Mouse (Mus musculus) MEL (cell line): ENCODE measurements around the gene Btn1a1. TPM values are rescaled to one million over a fixed set of nuclear protein-coding genes. Genes with fewer than 3 reads are reported as not detected.

ENCODE experiments used
- DNase-seq: peaks from one replicate; pipeline ENCODE4 v3.0.0; 2011; ENCODE audit warnings: low read depth, low spot score
- H3K27ac ChIP-seq: 2 replicates; pipeline ENCODE4 v1.5.1; 2012; ENCODE audit warnings: low read depth, mild to moderate bottlenecking, control low read depth, low read length, moderate library complexity; ENCODE audit not compliant: control insufficient read depth
- H3K27me3 ChIP-seq, 2 experiments: fragments of 150-350 bp in 1 of 2; sonication (generic) in 1 of 2; 2 replicates each; pipeline ENCODE4 v1.6.1; 2012; ENCODE audit warnings: low read length in 2 of 2, mild to moderate bottlenecking in 2 of 2, improper control_type of control experiment in 1 of 2, moderate library complexity in 1 of 2; ENCODE audit not compliant: insufficient read depth in 2 of 2, control insufficient read depth in 1 of 2
- H3K36me3 ChIP-seq, 2 experiments: 2 replicates each; pipeline ENCODE4 v1.6.1; 2012 to 2014; ENCODE audit warnings: low read length in 2 of 2, improper control_type of control experiment in 1 of 2, inconsistent platforms in 1 of 2, mild to moderate bottlenecking in 1 of 2; ENCODE audit not compliant: insufficient read depth in 2 of 2, control insufficient read depth in 1 of 2
- H3K4me1 ChIP-seq, 2 experiments: fragments of 150-350 bp in 1 of 2; sonication (generic) in 1 of 2; 2 replicates each; pipeline ENCODE4 v1.6.1; 2012; ENCODE audit warnings: low read length in 2 of 2, improper control_type of control experiment in 1 of 2, mild to moderate bottlenecking in 1 of 2; ENCODE audit not compliant: insufficient read depth in 2 of 2, control insufficient read depth in 1 of 2
- H3K4me3 ChIP-seq, 2 experiments: fragments of 150-350 bp in 1 of 2; sonication (generic) in 1 of 2; 2 replicates each; pipeline ENCODE4 v1.5.1; 2012; ENCODE audit warnings: low read depth in 2 of 2, low read length in 2 of 2, mild to moderate bottlenecking in 2 of 2, moderate library complexity in 2 of 2, control low read depth in 1 of 2, improper control_type of control experiment in 1 of 2; ENCODE audit not compliant: control insufficient read depth in 1 of 2, insufficient read depth in 1 of 2
- H3K79me2 ChIP-seq: 2 replicates; pipeline ENCODE4 v1.6.1; 2012; ENCODE audit warnings: mild to moderate bottlenecking, low read length, moderate library complexity; ENCODE audit not compliant: control insufficient read depth, poor library complexity, insufficient read depth
- H3K9ac ChIP-seq: 2 replicates; pipeline ENCODE4 v1.6.1; 2012; ENCODE audit warnings: low read depth, mild to moderate bottlenecking, control low read depth, low read length, moderate library complexity; ENCODE audit not compliant: control insufficient read depth, poor library complexity, severe bottlenecking
- H3K9me3 ChIP-seq: fragments of 150-350 bp; sonication (generic); replicated peaks from 2 replicates; pipeline ENCODE4 v1.6.1; 2012; ENCODE audit warnings: mild to moderate bottlenecking, low read length, improper control_type of control experiment, moderate library complexity; ENCODE audit not compliant: insufficient read depth
- CTCF ChIP-seq, 3 experiments: IDR thresholded peaks in 2 of 3; conservative IDR thresholded peaks in 1 of 3; 2 replicates each; pipeline ENCODE4 v1.5.1; 2011 to 2012; ENCODE audit warnings: low read length in 3 of 3, low read depth in 2 of 3, mild to moderate bottlenecking in 2 of 3, improper control_type of control experiment in 1 of 3, inconsistent platforms in 1 of 3, mixed read lengths in 1 of 3, moderate library complexity in 1 of 3; ENCODE audit not compliant: control insufficient read depth in 1 of 3, insufficient read depth in 1 of 3, poor library complexity in 1 of 3, severe bottlenecking in 1 of 3
- ELF1 ChIP-seq: IDR thresholded peaks from 2 replicates; pipeline ENCODE4 v1.6.1; 2014; ENCODE audit warnings: low read depth, mild to moderate bottlenecking, inconsistent platforms, low read length, improper control_type of control experiment, moderate library complexity
- GABPA ChIP-seq: IDR thresholded peaks from 2 replicates; pipeline ENCODE4 v1.6.1; 2012; ENCODE audit warnings: low read depth, mild to moderate bottlenecking, inconsistent platforms, low read length, improper control_type of control experiment, moderate library complexity
- KAT2A ChIP-seq: conservative IDR thresholded peaks from 2 replicates; pipeline ENCODE4 v1.6.1; 2012; ENCODE audit warnings: low read depth, low read length, improper control_type of control experiment, inconsistent platforms
- MAFK ChIP-seq: IDR thresholded peaks from 2 replicates; pipeline ENCODE4 v1.6.1; 2011; ENCODE audit warnings: low read depth, mild to moderate bottlenecking, low read length, improper control_type of control experiment, borderline replicate concordance
- MAX ChIP-seq: IDR thresholded peaks from 2 replicates; pipeline ENCODE4 v1.6.1; 2011; ENCODE audit warnings: low read length, improper control_type of control experiment
- MXI1 ChIP-seq: IDR thresholded peaks from 2 replicates; pipeline ENCODE4 v1.6.1; 2011; ENCODE audit warnings: mild to moderate bottlenecking, low read depth, low read length, improper control_type of control experiment
- MYB ChIP-seq: IDR thresholded peaks from 2 replicates; pipeline ENCODE4 v1.6.1; 2011; ENCODE audit warnings: mild to moderate bottlenecking, low read depth, low read length, improper control_type of control experiment
- MYC ChIP-seq: IDR thresholded peaks from 2 replicates; pipeline ENCODE4 v1.6.1; 2011; ENCODE audit warnings: low read depth, mild to moderate bottlenecking, low read length, improper control_type of control experiment, moderate library complexity
- NELFE ChIP-seq: IDR thresholded peaks from 2 replicates; pipeline ENCODE4 v1.6.1; 2011; ENCODE audit warnings: low read depth, low read length, improper control_type of control experiment
- NRF1 ChIP-seq: IDR thresholded peaks from 2 replicates; pipeline ENCODE4 v1.6.1; 2014; ENCODE audit warnings: low read depth, mild to moderate bottlenecking, inconsistent platforms, low read length, improper control_type of control experiment, moderate library complexity; ENCODE audit not compliant: poor library complexity, insufficient read depth, severe bottlenecking
- RAD21 ChIP-seq: IDR thresholded peaks from 2 replicates; pipeline ENCODE4 v1.6.1; 2011; ENCODE audit warnings: mild to moderate bottlenecking, low read depth, low read length, improper control_type of control experiment
- SIN3A ChIP-seq: IDR thresholded peaks from 2 replicates; pipeline ENCODE4 v1.6.1; 2012; ENCODE audit warnings: low read length, improper control_type of control experiment, inconsistent platforms
- TBP ChIP-seq: IDR thresholded peaks from 2 replicates; pipeline ENCODE4 v1.8.0; 2011; ENCODE audit warnings: low read depth, low read length, improper control_type of control experiment
- TCF12 ChIP-seq: IDR thresholded peaks from 2 replicates; pipeline ENCODE4 v1.6.1; 2014; ENCODE audit warnings: low read depth, mild to moderate bottlenecking, inconsistent platforms, low read length, improper control_type of control experiment, moderate library complexity
- USF1 ChIP-seq: IDR thresholded peaks from 2 replicates; pipeline ENCODE4 v1.6.1; 2014; ENCODE audit warnings: low read depth, mild to moderate bottlenecking, inconsistent platforms, low read length, improper control_type of control experiment, moderate library complexity
- USF2 ChIP-seq, 2 experiments: IDR thresholded peaks; 2 replicates each; pipeline ENCODE4 v1.6.1; 2011 to 2012; ENCODE audit warnings: improper control_type of control experiment in 2 of 2, low read length in 2 of 2, borderline replicate concordance in 1 of 2, inconsistent platforms in 1 of 2, low read depth in 1 of 2, mild to moderate bottlenecking in 1 of 2; ENCODE audit not compliant: insufficient read depth in 1 of 2
- ZC3H11A ChIP-seq: IDR thresholded peaks from 2 replicates; pipeline ENCODE4 v1.6.1; 2012; ENCODE audit warnings: low read depth, mild to moderate bottlenecking, inconsistent platforms, low read length, improper control_type of control experiment
- ZKSCAN1 ChIP-seq: IDR thresholded peaks from 2 replicates; pipeline ENCODE4 v1.6.1; 2012; ENCODE audit warnings: low read depth, mild to moderate bottlenecking, inconsistent platforms, low read length, improper control_type of control experiment, moderate library complexity
- ZMIZ1 ChIP-seq: IDR thresholded peaks from 2 replicates; pipeline ENCODE4 v1.6.1; 2012; ENCODE audit warnings: low read depth, mild to moderate bottlenecking, inconsistent platforms, low read length, improper control_type of control experiment, moderate library complexity
- ZNF384 ChIP-seq: IDR thresholded peaks from 2 replicates; pipeline ENCODE4 v1.6.1; 2012; ENCODE audit warnings: low read depth, mild to moderate bottlenecking, inconsistent platforms, low read length, improper control_type of control experiment
- polyA plus RNA-seq, 2 experiments: library from polyadenylated mRNA; stranded (reverse) in 1 of 2; unstranded in 1 of 2; fragments of >175 nt in 1 of 2; fragments of >200 nt in 1 of 2; gene quantifications; 2 replicates each; pipeline versions ENCODE4 v1.2.1 to v1.2.4; 2012; ENCODE audit warnings: low replicate concordance in 2 of 2, low read depth in 1 of 2; ENCODE audit not compliant: insufficient read length in 2 of 2, insufficient read depth in 1 of 2, missing spikeins in 1 of 2
- total RNA-seq: library from RNA; depleted of rRNA; stranded (reverse); fragments of 300-350 nt; gene quantifications from 2 replicates; pipeline ENCODE4 v1.2.3, GENCODE M21; 2012

Btn1a1 gene
- total and polyA plus RNA-seq, 3 experiments, result 0.25 TPM; not detected in 2

DNA sequence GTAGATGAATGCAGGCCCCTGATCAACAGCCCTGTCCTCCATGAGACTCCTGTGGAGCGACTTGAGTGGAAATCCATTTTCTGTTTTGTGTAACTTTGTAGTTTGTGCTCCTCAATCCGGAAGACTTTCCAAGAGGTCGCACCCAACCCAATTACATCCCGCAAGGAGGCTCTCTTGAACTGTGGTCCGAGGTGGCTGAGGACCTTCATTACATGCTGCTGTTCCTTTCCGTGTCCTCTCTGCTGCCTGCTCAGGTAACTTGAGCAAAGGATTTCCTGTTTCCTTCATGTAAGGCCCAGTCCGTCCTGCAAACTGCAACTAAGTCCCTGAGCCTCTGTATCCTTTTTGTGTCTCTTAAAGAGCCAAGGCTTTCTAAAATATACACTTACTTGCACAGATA lies 31.3 kb downstream of the Btn1a1 start:
- H3K4me3 ChIP-seq, result peak overlapping the region; percentile 65 to 72
- no peaks in the 10 kb centered on the region for H3K36me3 ChIP-seq
- no peaks in the 10 kb centered on the region for H3K4me1 ChIP-seq
- no peaks in the 10 kb centered on the region for H3K9me3 ChIP-seq
- DNase-seq, result peak; percentile 81
- H3K27ac ChIP-seq, result peak overlapping the region; percentile 64
- H3K9ac ChIP-seq, result peak overlapping the region; percentile 68
- no peaks in the 10 kb centered on the region for H3K27me3 ChIP-seq
- H3K79me2 ChIP-seq, result no peaks in the 10 kb centered on the region; the same call in 1 of the 2 replicates
- no peak for TF ChIP-seq ZKSCAN1
- peak; percentile 71; the same call in 1 of the 2 replicates for TF ChIP-seq TBP

DNA sequence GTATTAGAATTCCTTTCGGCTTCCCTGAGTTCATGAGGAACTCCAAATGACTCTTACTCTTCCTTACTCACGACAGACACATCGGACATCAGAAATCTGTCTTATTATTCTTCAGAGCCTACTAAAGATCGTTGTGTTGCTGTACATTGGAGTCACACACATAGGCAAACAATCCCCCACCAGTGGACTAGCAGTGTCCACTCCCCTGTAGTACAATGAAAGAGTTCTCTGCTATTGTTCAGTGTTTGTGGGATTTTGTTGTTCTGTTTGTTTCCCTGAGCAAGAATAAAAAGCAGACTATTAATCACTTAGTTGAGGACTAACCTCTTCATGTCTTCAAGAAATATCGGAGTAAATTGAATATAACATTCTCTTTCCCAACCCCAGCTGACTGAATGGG lies 31.9 kb downstream of the Btn1a1 start:
- H3K36me3 ChIP-seq, result peaks cover 0 to 4% of the 10 kb centered on the region in 2 experiments; a peak in 1 of 4 replicates
- no peaks in the 10 kb centered on the region; the same call in 1 of the 2 replicates for H3K79me2 ChIP-seq
- peak; percentile 54 for DNase-seq
- no peaks in the 10 kb centered on the region; a peak in 2 of 4 replicates for H3K4me1 ChIP-seq
- H3K9me3 ChIP-seq, result no peaks in the 10 kb centered on the region
- no peak for TF ChIP-seq MXI1
- TF ChIP-seq ZC3H11A, result no peak
- TF ChIP-seq SIN3A, result no peak
- TF ChIP-seq USF2 (IDR thresholded peaks at IDR 0.05; ENCODE audit: borderline replicate concordance in 1 of 2, insufficient read depth in 1 of 2, low read depth in 1 of 2, low read length in 2 of 2), result no peak
- no peak for TF ChIP-seq MAX
- no peak for TF ChIP-seq CTCF (IDR thresholded peaks at IDR 0.05 in 2 of 3, conservative IDR thresholded peaks at IDR 0.05 in 1 of 3; ENCODE audit: control insufficient read depth in 1 of 3, insufficient read depth in 1 of 3, low read depth in 2 of 3, low read length in 3 of 3, poor library complexity in 1 of 3, severe bottlenecking in 1 of 3)
- TF ChIP-seq MAFK, result no peak
- no peak for TF ChIP-seq RAD21
- TF ChIP-seq GABPA, result no peak
- TF ChIP-seq MYB, result no peak
- no peak for TF ChIP-seq MYC
- no peak overlapping the region for H3K27ac ChIP-seq
- no peaks in the 10 kb centered on the region for H3K27me3 ChIP-seq
- H3K9ac ChIP-seq, result peak overlapping the region; percentile 70
- H3K4me3 ChIP-seq, result peak overlapping the region; percentile 62 to 65

DNA sequence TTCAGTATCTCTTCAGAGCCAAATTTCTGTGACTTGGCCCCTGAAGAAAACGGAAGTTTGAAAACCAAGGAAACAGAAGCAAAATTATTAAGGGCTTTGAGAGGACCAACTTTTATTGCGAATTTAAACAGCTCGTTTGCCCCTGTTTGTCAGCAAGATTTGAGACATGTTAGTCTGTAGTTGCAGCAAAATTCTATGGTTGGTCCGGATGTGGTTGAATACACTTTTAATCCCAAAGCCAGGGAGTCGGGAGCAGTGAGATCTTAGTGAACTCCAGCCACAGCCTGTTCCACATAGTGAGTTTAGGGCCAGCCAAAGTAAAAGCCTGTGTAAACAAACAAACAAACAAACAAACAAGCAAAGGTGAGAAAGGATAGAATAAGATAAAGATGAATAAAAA lies 32.5 kb downstream of the Btn1a1 start:
- H3K36me3 ChIP-seq, result peaks cover 0 to 4% of the 10 kb centered on the region in 2 experiments; a peak in 1 of 4 replicates
- H3K4me3 ChIP-seq, result peak overlapping the region; percentile 65 to 68
- peak overlapping the region; percentile 70 for H3K9ac ChIP-seq
- DNase-seq, result no peak
- H3K27ac ChIP-seq, result peak overlapping the region; percentile 64
- no peaks in the 10 kb centered on the region for H3K27me3 ChIP-seq
- H3K79me2 ChIP-seq, result no peaks in the 10 kb centered on the region; the same call in 1 of the 2 replicates
- H3K9me3 ChIP-seq, result no peaks in the 10 kb centered on the region
- no peak for TF ChIP-seq NRF1
- no peak for TF ChIP-seq NELFE
- TF ChIP-seq KAT2A, result no peak
- TF ChIP-seq ELF1, result no peak
- TF ChIP-seq TBP, result no peak
- no peak for TF ChIP-seq USF1
- TF ChIP-seq TCF12, result no peak
- TF ChIP-seq SIN3A, result no peak
- no peak for TF ChIP-seq ZNF384
- TF ChIP-seq ZC3H11A, result no peak
- TF ChIP-seq ZKSCAN1, result no peak
- TF ChIP-seq ZMIZ1, result no peak
- TF ChIP-seq, all 39 proteins: peak for 0
- no peaks in the 10 kb centered on the region; a peak in 2 of 4 replicates for H3K4me1 ChIP-seq
